Mouse (Mus musculus) CH12.LX (cell line): ENCODE results near the gene Ccnb1. TPM values are rescaled to one million over a fixed set of nuclear protein-coding genes. Genes with fewer than 3 reads are reported as not detected.
A peak's percentile ranks its signal among the peaks of the same experiment; 100 is the strongest.

Source experiments
- DNase-seq: peaks from one replicate; pipeline ENCODE4 v3.0.0-alpha.2; 2013; ENCODE audit errors: extremely low read depth
- H3K27ac ChIP-seq: 2 replicates; pipeline ENCODE4 v1.5.1; 2012; ENCODE audit warnings: low read depth, mild to moderate bottlenecking, control low read depth, moderate library complexity; ENCODE audit not compliant: insufficient read depth
- H3K27me3 ChIP-seq: replicated peaks from 2 replicates; pipeline ENCODE3; 2012; ENCODE audit warnings: inconsistent platforms
- H3K36me3 ChIP-seq, 2 experiments: replicated peaks in 1 of 2; 2 replicates each; pipeline versions ENCODE3 to v1.6.1; 2012; ENCODE audit warnings: inconsistent platforms in 1 of 2, low read length in 1 of 2, mild to moderate bottlenecking in 1 of 2, mixed read lengths in 1 of 2, moderate library complexity in 1 of 2; ENCODE audit not compliant: control insufficient read depth in 1 of 2, insufficient read depth in 1 of 2
- H3K4me1 ChIP-seq, 2 experiments: 2 replicates each; pipeline ENCODE4 v1.6.1; 2012; ENCODE audit warnings: inconsistent platforms in 1 of 2, moderate library complexity in 1 of 2; ENCODE audit not compliant: insufficient read depth in 2 of 2, control insufficient read depth in 1 of 2
- H3K4me2 ChIP-seq: 2 replicates; pipeline ENCODE4 v1.6.1; 2012; ENCODE audit warnings: low read depth, mild to moderate bottlenecking, control low read depth; ENCODE audit not compliant: poor library complexity, insufficient read depth, severe bottlenecking
- H3K4me3 ChIP-seq, 3 experiments: fragments of 150-350 bp in 1 of 3; sonication (generic) in 1 of 3; replicated peaks in 1 of 3; 2 replicates each; pipeline versions ENCODE3 to v1.5.1; 2011 to 2012; ENCODE audit warnings: low read depth in 2 of 3, low read length in 2 of 3, mild to moderate bottlenecking in 2 of 3, moderate library complexity in 2 of 3, control low read depth in 1 of 3, improper control_type of control experiment in 1 of 3, inconsistent platforms in 1 of 3, mixed read lengths in 1 of 3; ENCODE audit not compliant: poor library complexity in 1 of 3
- H3K79me2 ChIP-seq: replicated peaks from 2 replicates; pipeline ENCODE4 v1.6.1; 2012; ENCODE audit warnings: mild to moderate bottlenecking, moderate library complexity; ENCODE audit not compliant: control insufficient read depth, poor library complexity, insufficient read depth, severe bottlenecking; ENCODE audit errors: extremely low read depth
- H3K9ac ChIP-seq: 2 replicates; pipeline ENCODE4 v1.6.1; 2012; ENCODE audit warnings: low read depth, mild to moderate bottlenecking, control low read depth, moderate library complexity; ENCODE audit not compliant: insufficient read depth
- H3K9me3 ChIP-seq: replicated peaks from 2 replicates; pipeline ENCODE3; 2012; ENCODE audit warnings: low read length, inconsistent platforms, mixed read lengths
- BHLHE40 ChIP-seq: IDR thresholded peaks from 2 replicates; pipeline ENCODE4 v1.6.1; 2011; ENCODE audit warnings: mild to moderate bottlenecking, low read depth, low read length, improper control_type of control experiment
- CHD1 ChIP-seq: IDR thresholded peaks from 2 replicates; pipeline ENCODE4 v1.6.1; 2012; ENCODE audit warnings: low read depth, low read length, improper control_type of control experiment, inconsistent platforms
- CHD2 ChIP-seq: IDR thresholded peaks from 2 replicates; pipeline ENCODE4 v1.6.1; 2011; ENCODE audit warnings: low read length, improper control_type of control experiment
- CTCF ChIP-seq, 2 experiments: IDR thresholded peaks in 1 of 2; conservative IDR thresholded peaks in 1 of 2; 2 replicates each; pipeline ENCODE4 v1.5.1; 2011 to 2012; ENCODE audit warnings: low read depth in 2 of 2, low read length in 2 of 2, improper control_type of control experiment in 1 of 2, inconsistent platforms in 1 of 2, mild to moderate bottlenecking in 1 of 2, moderate library complexity in 1 of 2
- E2F4 ChIP-seq: IDR thresholded peaks from 2 replicates; pipeline ENCODE4 v1.6.1; 2011; ENCODE audit warnings: low read depth, low read length, improper control_type of control experiment; ENCODE audit not compliant: insufficient replicate concordance
- ELF1 ChIP-seq: IDR thresholded peaks from 2 replicates; pipeline ENCODE4 v1.6.1; 2014; ENCODE audit warnings: low read depth, mild to moderate bottlenecking, inconsistent platforms, low read length, improper control_type of control experiment
- EP300 ChIP-seq: IDR thresholded peaks from 2 replicates; pipeline ENCODE4 v1.6.1; 2011; ENCODE audit warnings: low read length, improper control_type of control experiment
- ETS1 ChIP-seq: conservative IDR thresholded peaks from 2 replicates; pipeline ENCODE4 v1.6.1; 2012; ENCODE audit warnings: low read depth, mild to moderate bottlenecking, inconsistent platforms, low read length, improper control_type of control experiment, moderate library complexity
- GABPA ChIP-seq: IDR thresholded peaks from 2 replicates; pipeline ENCODE4 v1.6.1; 2012; ENCODE audit warnings: low read depth, low read length, improper control_type of control experiment, inconsistent platforms; ENCODE audit not compliant: insufficient replicate concordance
- HCFC1 ChIP-seq: IDR thresholded peaks from 2 replicates; pipeline ENCODE4 v1.6.1; 2012; ENCODE audit warnings: low read depth, mild to moderate bottlenecking, inconsistent platforms, low read length, improper control_type of control experiment
- IRF4 ChIP-seq: IDR thresholded peaks from 2 replicates; pipeline ENCODE4 v1.6.1; 2014; ENCODE audit warnings: low read depth, mild to moderate bottlenecking, inconsistent platforms, low read length, improper control_type of control experiment
- JUN ChIP-seq: IDR thresholded peaks from 2 replicates; pipeline ENCODE4 v1.6.1; 2011; ENCODE audit warnings: low read depth, mild to moderate bottlenecking, low read length, improper control_type of control experiment, moderate library complexity; ENCODE audit not compliant: insufficient read depth
- JUND ChIP-seq: conservative IDR thresholded peaks from 2 replicates; pipeline ENCODE4 v1.6.1; 2011; ENCODE audit warnings: low read depth, low read length, improper control_type of control experiment
- KAT2A ChIP-seq: IDR thresholded peaks from 2 replicates; pipeline ENCODE4 v1.6.1; 2012; ENCODE audit warnings: low read length, improper control_type of control experiment, inconsistent platforms; ENCODE audit not compliant: insufficient replicate concordance
- MAFK ChIP-seq: IDR thresholded peaks from 2 replicates; pipeline ENCODE4 v1.6.1; 2011; ENCODE audit warnings: low read length, improper control_type of control experiment; ENCODE audit not compliant: insufficient replicate concordance
- MAX ChIP-seq: IDR thresholded peaks from 2 replicates; pipeline ENCODE4 v1.6.1; 2011; ENCODE audit warnings: low read length, improper control_type of control experiment
- MAZ ChIP-seq: IDR thresholded peaks from 2 replicates; pipeline ENCODE4 v1.6.1; 2012; ENCODE audit warnings: low read depth, mild to moderate bottlenecking, inconsistent platforms, low read length, improper control_type of control experiment, moderate library complexity
- MEF2A ChIP-seq: IDR thresholded peaks from 2 replicates; pipeline ENCODE4 v1.6.1; 2014; ENCODE audit warnings: low read depth, mild to moderate bottlenecking, inconsistent platforms, low read length, improper control_type of control experiment, borderline replicate concordance
- MXI1 ChIP-seq: IDR thresholded peaks from 2 replicates; pipeline ENCODE4 v1.6.1; 2011; ENCODE audit warnings: mild to moderate bottlenecking, low read depth, low read length, improper control_type of control experiment
- MYC ChIP-seq: IDR thresholded peaks from 2 replicates; pipeline ENCODE4 v1.6.1; 2011; ENCODE audit warnings: low read depth, mild to moderate bottlenecking, improper control_type of control experiment, low read length
- NELFE ChIP-seq: IDR thresholded peaks from 2 replicates; pipeline ENCODE4 v1.6.1; 2011; ENCODE audit warnings: low read depth, low read length, improper control_type of control experiment
- NRF1 ChIP-seq: IDR thresholded peaks from 2 replicates; pipeline ENCODE4 v1.6.1; 2014; ENCODE audit warnings: low read depth, mild to moderate bottlenecking, inconsistent platforms, low read length, improper control_type of control experiment, moderate library complexity
- PAX5 ChIP-seq: IDR thresholded peaks from 2 replicates; pipeline ENCODE4 v1.6.1; 2012; ENCODE audit warnings: low read length, inconsistent platforms, mixed read lengths
- POLR2A ChIP-seq: IDR thresholded peaks from 2 replicates; pipeline ENCODE4 v1.6.1; 2011; ENCODE audit warnings: low read depth, mild to moderate bottlenecking, improper control_type of control experiment, low read length
- POLR2AphosphoS2 ChIP-seq: IDR thresholded peaks from 2 replicates; pipeline ENCODE4 v1.6.1; 2011; ENCODE audit warnings: low read depth, low read length, improper control_type of control experiment
- RAD21 ChIP-seq: IDR thresholded peaks from 2 replicates; pipeline ENCODE4 v1.6.1; 2011; ENCODE audit warnings: low read depth, mild to moderate bottlenecking, low read length, improper control_type of control experiment, moderate library complexity
- RCOR1 ChIP-seq: conservative IDR thresholded peaks from 2 replicates; pipeline ENCODE4 v1.6.1; 2012; ENCODE audit warnings: low read depth, mild to moderate bottlenecking, inconsistent platforms, low read length, improper control_type of control experiment
- SIN3A ChIP-seq: IDR thresholded peaks from 2 replicates; pipeline ENCODE4 v1.6.1; 2012; ENCODE audit warnings: low read length, improper control_type of control experiment, inconsistent platforms
- SMC3 ChIP-seq: IDR thresholded peaks from 2 replicates; pipeline ENCODE4 v1.6.1; 2011; ENCODE audit warnings: low read depth, low read length, improper control_type of control experiment
- TBP ChIP-seq: conservative IDR thresholded peaks from 2 replicates; pipeline ENCODE4 v1.6.1; 2011; ENCODE audit warnings: low read depth, low read length, improper control_type of control experiment
- TCF12 ChIP-seq: IDR thresholded peaks from 2 replicates; pipeline ENCODE4 v1.6.1; 2014; ENCODE audit warnings: low read depth, mild to moderate bottlenecking, inconsistent platforms, low read length, improper control_type of control experiment
- UBTF ChIP-seq: IDR thresholded peaks from 2 replicates; pipeline ENCODE4 v1.6.1; 2012; ENCODE audit warnings: low read depth, mild to moderate bottlenecking, inconsistent platforms, low read length, improper control_type of control experiment, moderate library complexity
- USF1 ChIP-seq: IDR thresholded peaks from 2 replicates; pipeline ENCODE4 v1.6.1; 2014; ENCODE audit warnings: low read depth, mild to moderate bottlenecking, inconsistent platforms, low read length, improper control_type of control experiment
- USF2 ChIP-seq: conservative IDR thresholded peaks from 2 replicates; pipeline ENCODE4 v1.6.1; 2011; ENCODE audit warnings: low read depth, low read length, improper control_type of control experiment
- ZC3H11A ChIP-seq: IDR thresholded peaks from 2 replicates; pipeline ENCODE4 v1.6.1; 2012; ENCODE audit warnings: low read depth, mild to moderate bottlenecking, inconsistent platforms, low read length, improper control_type of control experiment
- ZKSCAN1 ChIP-seq: IDR thresholded peaks from 2 replicates; pipeline ENCODE4 v1.6.1; 2012; ENCODE audit warnings: low read depth, inconsistent platforms, low read length, improper control_type of control experiment, borderline replicate concordance
- ZMIZ1 ChIP-seq: IDR thresholded peaks from 2 replicates; pipeline ENCODE4 v1.6.1; 2012; ENCODE audit warnings: low read depth, mild to moderate bottlenecking, inconsistent platforms, low read length, improper control_type of control experiment
- ZNF384 ChIP-seq: IDR thresholded peaks from 2 replicates; pipeline ENCODE4 v1.6.1; 2012; ENCODE audit warnings: low read depth, low read length, improper control_type of control experiment, inconsistent platforms
- dilution Hi-C: fragments of 300-500 bp; cut with MboI; formaldehyde crosslinking; loops from 2 replicates; pipeline ENCODE4 v1.14.3; 2020; ENCODE audit warnings: low sequenced_read_pairs; ENCODE audit not compliant: extremely low pct_unique_long_range_greater_than_20kb, extremely low pct_ligation_motif_present
- in situ Hi-C: fragments of 300-500 bp; cut with MboI; formaldehyde crosslinking; loops from 3 replicates; pipeline ENCODE4 v1.14.3; 2019; ENCODE audit warnings: low sequenced_read_pairs, low pct_ligation_motif_present, low pct_unique_long_range_greater_than_20kb, mixed read lengths
- polyA plus RNA-seq: library from polyadenylated mRNA; unstranded; fragments of >175 nt; gene quantifications from 2 replicates; pipeline ENCODE4 v1.2.1, GENCODE M21; 2012; ENCODE audit warnings: low read depth; ENCODE audit not compliant: insufficient read length
- total RNA-seq, 2 experiments: library from RNA; depleted of rRNA; stranded (reverse); fragments of 300-350 nt in 1 of 2; fragments of >200 nt in 1 of 2; gene quantifications; 2 replicates each; pipeline ENCODE4 v1.2.3; 2012 to 2014

Ccnb1 gene
- total RNA-seq (2012; rRNA removed) = 172 and 199 TPM in 2 replicates
- 416 and 456 TPM in 2 replicates for total RNA-seq (2014; rRNA removed)
- 243 and 337 TPM in 2 replicates for polyA plus RNA-seq

- DNase-seq = peak; percentile 95
- in situ Hi-C loops (no loop called here), dilution Hi-C loops (no loop called here)
- H3K9ac ChIP-seq = peak within 1 kb of the TSS; percentile 96
- peak within 1 kb of the TSS; percentile 92 to 100 (median 99) for H3K4me3 ChIP-seq
- peaks cover 0 to 26% of the 10 kb centered on the region in 2 experiments; a peak in 2 of 4 replicates for H3K4me1 ChIP-seq
- peak within 1 kb of the TSS; percentile 12; the same call in 1 of the 2 replicates for H3K27ac ChIP-seq
- peaks cover 36% of the 10 kb centered on the region for H3K79me2 ChIP-seq
- peak within 1 kb of the TSS; percentile 92 for H3K4me2 ChIP-seq
- H3K36me3 ChIP-seq = peaks cover 27 to 35% of the 10 kb centered on the region in 2 experiments
- TF ChIP-seq UBTF (no peak), RCOR1 (no peak), MXI1 (peak; percentile 92), MEF2A (no peak), JUND (no peak), PAX5 (no peak), MAX (peak; percentile 70), CHD2 (peak; percentile 91), RAD21 (peak; percentile 12), TBP (peak; percentile 59; the same call in 1 of the 2 replicates), KAT2A (0 out of 2 replicates have a peak, but pooled peaks have one; percentile 4), MYC (peak; percentile 76), USF1 (no peak), ZKSCAN1 (no peak), ZMIZ1 (peak; percentile 94), EP300 (no peak), BHLHE40 (peak; percentile 20; the same call in 1 of the 2 replicates), SMC3 (peak; percentile 23; the same call in 1 of the 2 replicates), ETS1 (0 out of 2 replicates have a peak, but pooled peaks have one; percentile 12), HCFC1 (peak; percentile 58), NELFE (peak; percentile 93), JUN (no peak), CHD1 (0 out of 2 replicates have a peak, but pooled peaks have one; percentile 60), TCF12 (peak; percentile 64), ELF1 (peak; percentile 46; the same call in 1 of the 2 replicates), POLR2AphosphoS2 (peak; percentile 80; the same call in 1 of the 2 replicates), MAFK (no peak), USF2 (no peak), SIN3A (peak; percentile 89), CTCF (conservative IDR thresholded peaks at IDR 0.05 in 1 of 2, IDR thresholded peaks at IDR 0.05 in 1 of 2; ENCODE audit: low read depth in 2 of 2, low read length in 2 of 2) (peak in 1 of 2 experiments; percentile 46; a peak in 2 of 4 replicates), ZNF384 (no peak), MAZ (peak; percentile 85; the same call in 1 of the 2 replicates), GABPA (no peak), NRF1 (peak; percentile 70), E2F4 (no peak), IRF4 (peak; percentile 43; the same call in 1 of the 2 replicates), ZC3H11A (no peak), POLR2A (peak; percentile 98)
- H3K9me3 ChIP-seq = no peaks in the 10 kb centered on the region
- H3K27me3 ChIP-seq = no peaks in the 10 kb centered on the region
Observed at GRCm38 (mm10) chr13:100786414-100786867, at the start of gene Ccnb1. Gene Ccnb1, minus strand, starts transcription at chr13:100786570.
